Mouse (Mus musculus): Measurements from ENCODE around the gene Macrod2.

Macrod2 gene

GRCm38 (mm10) chr2:141073981-141074855 is 679.1 kb downstream of the Macrod2 start:
- DNase-seq (ENCODE audit: low spot score), result no peak

- DNase-seq (ENCODE audit: low spot score), result no peak
Measured at GRCm38 (mm10) chr2:141078221-141078620, 683.1 kb downstream of the Macrod2 start.

GRCm38 (mm10) chr2:141091320-141091719 is 696.2 kb downstream of the Macrod2 start:
- DNase-seq (ENCODE audit: low spot score), result no peak

- DNase-seq (ENCODE audit: low spot score), result no peak
Measured at GRCm38 (mm10) chr2:141117579-141117978, 722.5 kb downstream of the Macrod2 start.

GRCm38 (mm10) chr2:141123875-141124274 is 728.8 kb downstream of the Macrod2 start:
- no peak for DNase-seq (ENCODE audit: low spot score)

- no peak for DNase-seq (ENCODE audit: low spot score)
Measured at GRCm38 (mm10) chr2:141125638-141126037, 730.5 kb downstream of the Macrod2 start.

GRCm38 (mm10) chr2:141142266-141142665 is 747.2 kb downstream of the Macrod2 start:
- DNase-seq (ENCODE audit: low spot score), result no peak

GRCm38 (mm10) chr2:141152011-141152772 is 757.1 kb downstream of the Macrod2 start:
- DNase-seq (ENCODE audit: low spot score), result no peak

- no peak for DNase-seq (ENCODE audit: low spot score)
Measured at GRCm38 (mm10) chr2:141155972-141156371, 760.9 kb downstream of the Macrod2 start.

GRCm38 (mm10) chr2:141156979-141157593 is 762.0 kb downstream of the Macrod2 start:
- DNase-seq (ENCODE audit: low spot score), result no peak

- no peak for DNase-seq (ENCODE audit: low spot score)
Measured at GRCm38 (mm10) chr2:141158161-141158560, 763.1 kb downstream of the Macrod2 start.

GRCm38 (mm10) chr2:141163918-141164317 is 768.8 kb downstream of the Macrod2 start:
- no peak for DNase-seq (ENCODE audit: low spot score)

- no peak for DNase-seq (ENCODE audit: low spot score)
Measured at GRCm38 (mm10) chr2:141169586-141169985, 774.5 kb downstream of the Macrod2 start.

- no peak for DNase-seq (ENCODE audit: low spot score)
Measured at GRCm38 (mm10) chr2:141173167-141173566, 778.1 kb downstream of the Macrod2 start.

- DNase-seq (ENCODE audit: low spot score), result no peak
Measured at GRCm38 (mm10) chr2:141173607-141174006, 778.5 kb downstream of the Macrod2 start.

GRCm38 (mm10) chr2:141180656-141181055 is 785.5 kb downstream of the Macrod2 start:
- no peak for DNase-seq (ENCODE audit: low spot score)

GRCm38 (mm10) chr2:141182034-141182759 is 787.1 kb downstream of the Macrod2 start:
- no peak for DNase-seq (ENCODE audit: low spot score)

GRCm38 (mm10) chr2:141194476-141194875 is 799.4 kb downstream of the Macrod2 start:
- DNase-seq (ENCODE audit: low spot score), result no peak

GRCm38 (mm10) chr2:141200481-141200880 is 805.4 kb downstream of the Macrod2 start:
- DNase-seq (ENCODE audit: low spot score), result no peak

- DNase-seq (ENCODE audit: low spot score), result no peak
Measured at GRCm38 (mm10) chr2:141201303-141202014, 806.4 kb downstream of the Macrod2 start.

- DNase-seq (ENCODE audit: low spot score), result no peak
Measured at GRCm38 (mm10) chr2:141202015-141202364, 806.9 kb downstream of the Macrod2 start.

All from left cerebral cortex, adult 11 months (tissue).